Mouse (Mus musculus): Measurements from ENCODE around the gene Dbndd2. TPM values are rescaled to one million over a fixed set of nuclear protein-coding genes. Genes with fewer than 3 reads are reported as not detected.

Dbndd2 gene
- polyA plus RNA-seq, 1 experiment from 2014 or later = 1.5 TPM

GRCm38 (mm10) chr2:164441731-164442130 lies 44.2 kb upstream of the Dbndd2 start:
- Histone ChIP-seq H3K27me3 (ENCODE audit: control insufficient read depth, insufficient read depth, low read depth, low read length) (peaks cover 21% of the 10 kb centered on the region), H3K4me1 (ENCODE audit: control insufficient read depth, low read depth, low read length) (no peaks in the 10 kb centered on the region; the same call in none of the 2 replicates), H3K4me3 (ENCODE audit: low read depth, low read length) (peak overlapping the region; percentile 57), H3K27ac (ENCODE audit: low read length) (no peak overlapping the region), H3K9me3 (replicated peaks; ENCODE audit: control insufficient read depth, low read length) (no peaks in the 10 kb centered on the region), H3K9ac (ENCODE audit: low read depth, low read length) (peak overlapping the region; percentile 54; the same call in 1 of the 2 replicates), H3K36me3 (ENCODE audit: control insufficient read depth, insufficient read depth) (no peaks in the 10 kb centered on the region), H3K4me2 (ENCODE audit: low read depth, low read length) (peak overlapping the region; percentile 43; the same call in 1 of the 2 replicates)
- ATAC-seq (ENCODE audit: low read depth) = no peak
- 21% methylated on average over 7 of the region's 7 CpGs for WGBS (ENCODE audit: insufficient replicate concordance)

DNA sequence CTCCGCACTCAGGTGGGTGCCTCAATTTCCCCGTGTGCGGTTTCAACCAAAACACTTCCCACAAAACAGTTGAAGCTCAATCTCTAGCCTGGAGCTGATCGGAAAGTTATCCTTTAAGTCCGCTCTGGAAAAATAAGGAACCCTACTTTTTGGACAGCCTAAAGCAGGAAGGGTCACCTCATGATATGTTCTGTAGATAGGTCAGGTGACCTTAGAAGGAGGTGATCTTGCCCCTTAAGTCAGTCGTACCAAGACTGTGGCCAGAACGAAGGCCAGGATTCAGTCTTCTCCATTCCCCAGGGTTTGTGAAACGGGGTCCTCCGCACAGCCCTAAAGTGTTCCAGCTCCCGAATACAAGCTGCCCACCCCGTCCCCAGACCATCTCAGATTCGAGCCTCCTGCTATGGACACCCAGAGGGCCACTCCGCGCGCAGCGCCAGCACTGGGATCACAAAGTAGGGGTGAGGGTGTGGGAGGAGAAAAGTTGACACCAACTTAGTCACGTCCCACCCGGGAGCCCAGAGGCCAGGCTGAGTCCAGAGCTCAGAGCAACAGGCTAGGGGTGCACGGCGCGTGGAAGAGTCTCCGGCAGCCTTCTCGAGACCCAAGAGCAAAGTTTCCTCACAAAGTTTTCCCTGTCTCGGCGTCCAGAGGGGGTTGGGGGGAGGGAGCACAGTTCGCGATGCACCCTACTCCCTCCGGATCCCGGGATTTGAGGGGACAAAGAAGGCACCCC lies 43.4 kb upstream of the Dbndd2 start:
- no peaks in the 10 kb centered on the region for H3K36me3 ChIP-seq (ENCODE audit: control insufficient read depth, insufficient read depth)
- H3K27me3 ChIP-seq (ENCODE audit: control insufficient read depth, insufficient read depth, low read depth, low read length) = peaks cover 21% of the 10 kb centered on the region
- WGBS (ENCODE audit: insufficient replicate concordance) = 3% methylated on average over 29 of the region's 29 CpGs
- peak overlapping the region; percentile 54 for H3K9ac ChIP-seq (ENCODE audit: low read depth, low read length)
- ATAC-seq (ENCODE audit: low read depth) = peak; percentile 35
- peak overlapping the region; percentile 57 for H3K4me3 ChIP-seq (ENCODE audit: low read depth, low read length)
- H3K9me3 ChIP-seq (replicated peaks; ENCODE audit: control insufficient read depth, low read length) = no peaks in the 10 kb centered on the region
- peak overlapping the region; percentile 18; the same call in 1 of the 2 replicates for H3K27ac ChIP-seq (ENCODE audit: low read length)
- peak overlapping the region; percentile 52; the same call in 1 of the 2 replicates for H3K4me2 ChIP-seq (ENCODE audit: low read depth, low read length)
- H3K4me1 ChIP-seq (ENCODE audit: control insufficient read depth, low read depth, low read length) = no peaks in the 10 kb centered on the region; the same call in none of the 2 replicates

DNA sequence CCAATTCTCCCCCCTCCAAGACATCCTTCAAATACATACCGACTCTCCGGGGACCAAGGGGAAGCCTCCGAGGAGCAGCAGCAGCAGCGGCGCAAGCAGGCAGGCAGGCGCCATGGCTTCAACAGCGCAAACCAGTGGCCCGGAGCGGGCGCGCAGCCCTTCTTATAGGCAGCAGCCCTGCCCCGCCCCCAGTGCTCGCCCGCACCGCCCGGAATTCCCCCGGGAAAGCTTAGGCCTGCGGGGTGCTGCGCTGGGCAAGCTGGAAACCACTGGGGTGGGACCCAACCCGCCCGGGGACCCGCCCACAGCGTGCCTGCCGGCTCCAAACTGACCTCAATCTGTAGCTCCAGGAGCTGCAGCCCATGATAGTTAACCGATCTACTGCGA lies 42.9 kb upstream of the Dbndd2 start:
- Histone ChIP-seq H3K4me1 (ENCODE audit: control insufficient read depth, low read depth, low read length) (no peaks in the 10 kb centered on the region; the same call in none of the 2 replicates), H3K9me3 (replicated peaks; ENCODE audit: control insufficient read depth, low read length) (no peaks in the 10 kb centered on the region), H3K4me3 (ENCODE audit: low read depth, low read length) (peak overlapping the region; percentile 57), H3K4me2 (ENCODE audit: low read depth, low read length) (peak overlapping the region; percentile 52), H3K27me3 (ENCODE audit: control insufficient read depth, insufficient read depth, low read depth, low read length) (peaks cover 21% of the 10 kb centered on the region), H3K36me3 (ENCODE audit: control insufficient read depth, insufficient read depth) (no peaks in the 10 kb centered on the region), H3K27ac (ENCODE audit: low read length) (peak overlapping the region; percentile 18; the same call in 1 of the 2 replicates), H3K9ac (ENCODE audit: low read depth, low read length) (peak overlapping the region; percentile 54)
- peak; percentile 87 for ATAC-seq (ENCODE audit: low read depth)
- WGBS (ENCODE audit: insufficient replicate concordance) = 1% methylated on average over 22 of the region's 26 CpGs

- H3K4me2 ChIP-seq (ENCODE audit: low read depth, low read length) = peak within 1 kb of the TSS; percentile 52
- no peaks in the 10 kb centered on the region; the same call in none of the 2 replicates for H3K4me1 ChIP-seq (ENCODE audit: control insufficient read depth, low read depth, low read length)
- H3K36me3 ChIP-seq (ENCODE audit: control insufficient read depth, insufficient read depth) = no peaks in the 10 kb centered on the region
- no peaks in the 10 kb centered on the region for H3K9me3 ChIP-seq (replicated peaks; ENCODE audit: control insufficient read depth, low read length)
- peaks cover 21% of the 10 kb centered on the region for H3K27me3 ChIP-seq (ENCODE audit: control insufficient read depth, insufficient read depth, low read depth, low read length)
- WGBS (ENCODE audit: insufficient replicate concordance) = 10% methylated on average over 18 of the region's 18 CpGs
- H3K4me3 ChIP-seq (ENCODE audit: low read depth, low read length) = peak within 1 kb of the TSS; percentile 57
- peak within 1 kb of the TSS; percentile 54 for H3K9ac ChIP-seq (ENCODE audit: low read depth, low read length)
- ATAC-seq (ENCODE audit: low read depth) = no peak
- H3K27ac ChIP-seq (ENCODE audit: low read length) = peak within 1 kb of the TSS; percentile 18; the same call in 1 of the 2 replicates
Observed at GRCm38 (mm10) chr2:164443460-164444000, 42.4 kb upstream of the Dbndd2 start, which contains the start of gene Sdc4. TSS of gene Sdc4 (minus strand) at chr2:164443887.

DNA sequence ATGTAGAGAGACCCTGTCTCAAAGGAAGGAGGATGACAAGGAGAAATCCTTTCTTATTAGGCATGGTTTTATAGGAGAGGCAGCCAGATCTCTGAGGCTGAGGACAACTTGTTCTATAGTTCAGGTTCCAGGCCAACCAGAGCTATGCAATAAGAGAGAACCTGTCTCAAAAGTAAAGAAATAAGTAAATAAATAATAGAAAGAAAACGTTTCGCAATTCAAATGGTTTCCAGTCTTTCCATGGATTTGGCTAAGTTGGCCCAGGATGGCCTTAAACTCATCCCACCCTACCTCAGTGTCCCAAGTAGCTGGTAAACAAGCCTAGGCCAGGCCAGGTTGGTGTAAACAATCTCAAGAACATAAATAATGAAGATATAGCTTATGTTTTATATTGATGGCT lies 41.2 kb upstream of the Dbndd2 start:
- Histone ChIP-seq H3K36me3 (ENCODE audit: control insufficient read depth, insufficient read depth) (no peaks in the 10 kb centered on the region), H3K27ac (ENCODE audit: low read length) (no peak overlapping the region), H3K4me2 (ENCODE audit: low read depth, low read length) (no peak overlapping the region), H3K4me1 (ENCODE audit: control insufficient read depth, low read depth, low read length) (no peaks in the 10 kb centered on the region; the same call in none of the 2 replicates), H3K4me3 (ENCODE audit: low read depth, low read length) (no peak overlapping the region), H3K9ac (ENCODE audit: low read depth, low read length) (no peak overlapping the region), H3K27me3 (ENCODE audit: control insufficient read depth, insufficient read depth, low read depth, low read length) (peaks cover 21% of the 10 kb centered on the region), H3K9me3 (replicated peaks; ENCODE audit: control insufficient read depth, low read length) (no peaks in the 10 kb centered on the region)
- WGBS (ENCODE audit: insufficient replicate concordance) = 50% methylated on average over 2 of the region's 2 CpGs
- no peak for ATAC-seq (ENCODE audit: low read depth)

GRCm38 (mm10) chr2:164445399-164446085 lies 40.4 kb upstream of the Dbndd2 start:
- Histone ChIP-seq H3K4me3 (ENCODE audit: low read depth, low read length) (no peak overlapping the region), H3K4me2 (ENCODE audit: low read depth, low read length) (no peak overlapping the region), H3K36me3 (ENCODE audit: control insufficient read depth, insufficient read depth) (no peaks in the 10 kb centered on the region), H3K27ac (ENCODE audit: low read length) (0 out of 2 replicates have a peak overlapping the region, but pooled peaks have one; percentile 14), H3K27me3 (ENCODE audit: control insufficient read depth, insufficient read depth, low read depth, low read length) (peaks cover 21% of the 10 kb centered on the region), H3K9me3 (replicated peaks; ENCODE audit: control insufficient read depth, low read length) (no peaks in the 10 kb centered on the region), H3K9ac (ENCODE audit: low read depth, low read length) (no peak overlapping the region), H3K4me1 (ENCODE audit: control insufficient read depth, low read depth, low read length) (no peaks in the 10 kb centered on the region; the same call in none of the 2 replicates)
- ATAC-seq (ENCODE audit: low read depth) = no peak
- WGBS (ENCODE audit: insufficient replicate concordance) = 41% methylated on average over 3 of the region's 3 CpGs

DNA sequence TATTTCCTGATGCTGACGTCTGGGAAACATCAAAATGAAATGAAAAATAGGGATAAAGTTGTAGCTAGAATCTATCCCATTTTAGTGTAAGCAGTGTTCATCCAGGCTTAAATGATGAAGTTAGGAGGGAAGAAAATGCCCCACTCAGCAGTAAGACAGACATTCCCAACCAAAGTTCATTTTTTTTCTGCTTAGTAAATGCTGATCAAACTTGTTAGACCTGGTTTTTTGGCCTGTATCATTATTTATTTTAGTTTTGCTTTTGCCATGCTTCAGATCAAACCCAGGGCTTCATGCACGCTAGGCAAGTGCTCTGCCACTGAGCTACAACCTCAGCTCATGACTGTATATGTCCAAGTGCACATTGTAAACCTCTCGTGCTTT lies 39.8 kb upstream of the Dbndd2 start:
- WGBS (ENCODE audit: insufficient replicate concordance) = 37% methylated on average over 3 of the region's 3 CpGs
- Histone ChIP-seq H3K27me3 (ENCODE audit: control insufficient read depth, insufficient read depth, low read depth, low read length) (peaks cover 21% of the 10 kb centered on the region), H3K4me1 (ENCODE audit: control insufficient read depth, low read depth, low read length) (no peaks in the 10 kb centered on the region; the same call in none of the 2 replicates), H3K36me3 (ENCODE audit: control insufficient read depth, insufficient read depth) (no peaks in the 10 kb centered on the region), H3K9ac (ENCODE audit: low read depth, low read length) (no peak overlapping the region), H3K27ac (ENCODE audit: low read length) (no peak overlapping the region), H3K4me2 (ENCODE audit: low read depth, low read length) (no peak overlapping the region), H3K9me3 (replicated peaks; ENCODE audit: control insufficient read depth, low read length) (no peaks in the 10 kb centered on the region), H3K4me3 (ENCODE audit: low read depth, low read length) (no peak overlapping the region)
- no peak for ATAC-seq (ENCODE audit: low read depth)

- H3K4me2 ChIP-seq (ENCODE audit: low read depth, low read length) = no peak overlapping the region
- H3K4me1 ChIP-seq (ENCODE audit: control insufficient read depth, low read depth, low read length) = no peaks in the 10 kb centered on the region; the same call in none of the 2 replicates
- H3K36me3 ChIP-seq (ENCODE audit: control insufficient read depth, insufficient read depth) = no peaks in the 10 kb centered on the region
- peaks cover 8% of the 10 kb centered on the region for H3K27me3 ChIP-seq (ENCODE audit: control insufficient read depth, insufficient read depth, low read depth, low read length)
- no peaks in the 10 kb centered on the region for H3K9me3 ChIP-seq (replicated peaks; ENCODE audit: control insufficient read depth, low read length)
- no peak overlapping the region for H3K9ac ChIP-seq (ENCODE audit: low read depth, low read length)
- WGBS (ENCODE audit: insufficient replicate concordance) = 58% methylated on average over 1 of the region's 1 CpGs
- no peak overlapping the region for H3K27ac ChIP-seq (ENCODE audit: low read length)
- H3K4me3 ChIP-seq (ENCODE audit: low read depth, low read length) = no peak overlapping the region
- no peak for ATAC-seq (ENCODE audit: low read depth)
Observed at GRCm38 (mm10) chr2:164448140-164448539, 37.8 kb upstream of the Dbndd2 start.

Measured in liver, embryonic 16.5 days (tissue).